Comparison of ENCODE assay signal across 9 mouse cellular contexts in the genomic region with DNA sequence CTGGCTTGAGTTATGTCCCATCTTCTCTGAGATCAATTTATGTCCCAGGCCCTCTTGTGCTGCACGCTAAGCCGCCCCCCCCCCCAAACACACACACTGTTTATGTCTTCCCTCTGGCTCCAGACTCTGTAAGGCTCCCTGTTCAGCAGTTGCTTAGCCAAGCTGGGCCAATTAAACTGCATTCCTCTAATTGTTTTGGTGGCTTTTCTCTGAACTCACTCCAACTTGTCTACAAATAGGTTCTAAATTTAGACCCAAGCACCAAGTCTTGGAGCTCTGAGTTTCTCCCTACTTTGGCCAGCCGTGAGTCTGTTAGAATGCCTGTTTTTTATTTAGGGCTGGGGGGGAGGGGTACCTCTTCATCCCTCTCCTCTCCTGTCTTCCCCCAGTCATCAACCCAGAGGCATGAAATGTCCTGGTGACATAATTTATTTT.
A peak's percentile ranks its signal among the peaks of the same experiment; 100 is the strongest.
DNase-seq lines count a peak whose midpoint lies in the region; ATAC-seq and TF ChIP-seq lines count a peak whose summit lies in the region.
"Had no signal": no experiment of that assay in that cellular context is flagged by ENCODE, and none has a peak within 500 bp of the region (broad histone marks: within the 10 kb centered on the region; RNA-seq: fewer than 3 reads in every experiment).

No protein-coding gene starts in this region.

- WGBS in stomach, embryonic 15.5 days = 17% methylated on average over 3 of the region's 3 CpGs
- WGBS in stomach, postnatal 0 days = 36% methylated on average over 3 of the region's 3 CpGs

- H3K4me3 ChIP-seq in stomach, embryonic 15.5 days (replicated peaks) = no peak overlapping the region
- no peak overlapping the region for H3K4me3 ChIP-seq in stomach, postnatal 0 days (ENCODE audit: low read depth, low read length)
- H3K4me3 ChIP-seq: layer of hippocampus, adult 2 months had no signal

- no peak overlapping the region for H3K27ac ChIP-seq in stomach, embryonic 15.5 days
- H3K27ac ChIP-seq in stomach, postnatal 0 days (replicated peaks) = no peak overlapping the region
- H3K27ac ChIP-seq: layer of hippocampus, adult 2 months had no signal

- TF ChIP-seq CTCF in stomach, postnatal 0 days (IDR thresholded peaks at IDR 0.05; ENCODE audit: low read depth) = no peak

- DNase-seq in heart, adult 18-20 months = peak; percentile 8 to 17
- no peak for DNase-seq in heart, postnatal 4 days
- DNase-seq in stomach, postnatal 0 days (ENCODE audit: low spot score) = no peak
- DNase-seq in kidney, postnatal 4 days = peak; percentile 46 to 63
- no peak for DNase-seq in layer of hippocampus, adult 18-20 months (ENCODE audit: low spot score in 2 of 2)
- no peak for DNase-seq in thymus, postnatal 4 days

- H3K9ac ChIP-seq in stomach, embryonic 15.5 days = no peak overlapping the region
- no peak overlapping the region for H3K9ac ChIP-seq in stomach, postnatal 0 days (ENCODE audit: low read length)

- no peaks in the 10 kb centered on the region for H3K36me3 ChIP-seq in stomach, embryonic 15.5 days
- no peaks in the 10 kb centered on the region for H3K36me3 ChIP-seq in stomach, postnatal 0 days (ENCODE audit: control insufficient read depth, insufficient read depth, low read length)

- no peak for TF ChIP-seq EP300 in stomach, postnatal 0 days (optimal IDR thresholded peaks at IDR 0.05)

- no peaks in the 10 kb centered on the region for H3K9me3 ChIP-seq in stomach, embryonic 15.5 days
- H3K9me3 ChIP-seq in stomach, postnatal 0 days (ENCODE audit: control insufficient read depth, low read length) = no peaks in the 10 kb centered on the region

- H3K27me3 ChIP-seq in stomach, embryonic 15.5 days (replicated peaks) = no peaks in the 10 kb centered on the region
- no peaks in the 10 kb centered on the region for H3K27me3 ChIP-seq in stomach, postnatal 0 days (ENCODE audit: control insufficient read depth, insufficient read depth, low read length)

- H3K4me2 ChIP-seq in stomach, embryonic 15.5 days = no peak overlapping the region
- H3K4me2 ChIP-seq in stomach, postnatal 0 days (replicated peaks; ENCODE audit: low read depth) = no peak overlapping the region

- no peaks in the 10 kb centered on the region for H3K4me1 ChIP-seq in stomach, embryonic 15.5 days
- no peaks in the 10 kb centered on the region for H3K4me1 ChIP-seq in stomach, postnatal 0 days (replicated peaks; ENCODE audit: control insufficient read depth, insufficient read depth)

- ATAC-seq in stomach, embryonic 15.5 days (ENCODE audit: insufficient read depth, low FRiP score, low read depth) = peak; percentile 50; the same call in 1 of the 2 replicates
- no peak; the same call in 1 of the 2 replicates for ATAC-seq in stomach, postnatal 0 days (ENCODE audit: low FRiP score, low TSS enrichment)
- no peak for ATAC-seq in megakaryocyte-erythroid progenitor cell, adult 5-6 weeks (replicated peaks; ENCODE audit: low FRiP score, low TSS enrichment, poor library complexity, severe bottlenecking)

Comparison
In these comparisons a context has a peak if more than half of its experiments do, and no peak if none do; other contexts are left out.
1. DNase-seq: peak in heart, adult 18-20 months (2 of 2) and kidney, postnatal 4 days (2 of 2); none in heart, postnatal 4 days (single experiment), stomach, postnatal 0 days (single experiment), layer of hippocampus, adult 18-20 months (0 of 2) and thymus, postnatal 4 days (single experiment).